Mouse (Mus musculus): ENCODE data around the gene Mypn.

Gene Mypn

DNA sequence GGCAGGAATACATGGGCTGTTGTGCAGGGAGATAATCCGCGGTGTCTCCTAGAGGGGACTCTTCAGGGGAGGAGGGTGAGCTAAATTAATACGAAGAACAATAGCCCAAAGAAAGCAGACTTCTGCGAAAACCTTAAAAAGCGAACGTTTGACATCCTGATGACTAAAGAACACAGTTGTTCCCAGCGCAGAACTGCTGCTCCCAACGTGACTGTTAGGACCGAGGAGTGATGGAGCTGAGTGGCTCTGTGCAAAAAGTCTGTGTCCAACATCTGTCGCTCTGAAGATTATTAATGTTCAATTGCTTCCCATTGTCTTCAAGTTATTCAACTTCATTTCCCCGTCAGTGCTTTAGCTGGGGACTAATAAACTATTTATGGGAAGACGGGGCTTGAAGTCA is 105.6 kb downstream of the Mypn start:
- no peak for DNase-seq

DNA sequence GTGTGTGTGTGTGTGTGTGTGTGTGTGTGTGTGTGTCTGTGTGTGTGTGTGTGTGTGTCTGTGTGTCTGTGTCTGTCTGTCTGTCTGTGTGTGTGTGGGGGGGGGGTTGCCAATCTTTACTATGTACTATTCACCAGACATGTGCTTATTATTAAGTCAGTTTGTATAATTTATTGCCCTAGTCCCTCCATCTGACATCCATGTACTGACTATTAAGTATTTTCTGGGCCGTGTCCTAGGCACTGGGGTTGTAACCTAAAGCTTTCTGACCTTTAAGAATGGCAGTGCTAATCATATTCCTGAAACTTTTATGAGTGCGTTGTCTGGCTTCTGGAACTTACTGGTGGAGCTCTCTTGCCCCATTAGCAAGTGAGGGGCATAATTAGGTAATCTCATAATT is 107.0 kb downstream of the Mypn start:
- DNase-seq = no peak

DNA sequence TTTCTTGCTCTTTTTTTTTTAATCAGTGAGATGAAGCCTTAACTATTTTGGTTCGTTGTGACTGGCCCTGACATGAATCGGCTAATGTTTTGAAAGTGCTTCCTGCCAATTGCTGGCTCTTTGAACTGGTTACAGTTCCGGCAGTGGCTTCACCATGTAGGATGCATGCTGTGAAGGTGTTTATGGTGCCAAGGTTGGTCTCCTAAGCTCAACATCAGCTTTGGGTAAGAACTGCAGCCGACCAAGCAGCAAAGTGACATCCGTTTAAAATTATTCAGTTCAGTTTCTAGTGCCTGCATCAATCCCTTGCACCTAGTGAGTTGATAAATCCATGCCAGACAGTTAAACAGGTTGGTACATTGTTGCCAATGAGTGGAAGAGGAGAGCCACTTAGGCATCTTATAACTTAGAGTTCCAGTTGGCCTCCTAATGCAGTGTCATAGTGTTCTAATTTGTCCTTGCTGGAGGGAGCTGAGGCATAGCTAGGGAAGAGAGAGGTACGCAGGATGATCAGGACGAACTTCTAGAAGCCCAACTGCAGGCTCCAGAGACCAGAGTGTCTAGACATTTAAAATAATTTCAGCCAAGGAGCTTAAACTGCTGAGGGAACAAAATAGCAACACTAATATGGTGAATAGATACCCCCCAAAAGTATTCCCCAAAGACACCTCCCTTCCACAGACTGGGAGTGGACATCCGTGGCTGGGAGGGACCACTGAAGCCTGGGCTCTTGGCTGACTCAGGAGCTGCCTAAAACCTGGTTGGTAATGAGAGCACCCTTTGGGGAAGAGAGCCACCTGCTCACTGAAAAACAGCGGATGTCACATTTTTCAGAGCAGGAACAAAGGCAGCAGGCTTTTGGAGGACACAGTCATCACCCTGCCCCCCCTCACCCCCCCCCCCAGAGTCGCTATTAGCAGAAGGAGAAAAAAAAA is 110.9 kb downstream of the Mypn start:
- no peak for DNase-seq

DNA sequence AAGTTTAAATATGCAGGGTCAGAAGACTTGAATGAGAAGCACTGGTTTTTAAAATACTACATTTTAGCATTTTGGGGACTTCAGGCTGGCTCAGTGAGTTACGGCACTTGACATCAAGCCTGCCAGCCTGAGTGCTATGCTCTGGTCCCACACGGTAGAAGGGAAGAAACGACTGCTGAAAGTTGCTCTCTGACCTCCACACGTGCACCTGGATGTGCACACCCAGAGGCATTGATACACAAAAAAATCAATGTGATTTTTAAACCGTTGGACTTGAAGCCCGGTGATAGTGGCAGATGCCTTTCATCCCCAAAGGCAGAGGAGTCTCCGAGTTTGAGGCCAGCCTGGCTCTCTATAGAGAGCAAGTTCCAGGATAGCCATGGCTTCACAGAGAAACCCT is 111.8 kb downstream of the Mypn start:
- no peak for DNase-seq

DNA sequence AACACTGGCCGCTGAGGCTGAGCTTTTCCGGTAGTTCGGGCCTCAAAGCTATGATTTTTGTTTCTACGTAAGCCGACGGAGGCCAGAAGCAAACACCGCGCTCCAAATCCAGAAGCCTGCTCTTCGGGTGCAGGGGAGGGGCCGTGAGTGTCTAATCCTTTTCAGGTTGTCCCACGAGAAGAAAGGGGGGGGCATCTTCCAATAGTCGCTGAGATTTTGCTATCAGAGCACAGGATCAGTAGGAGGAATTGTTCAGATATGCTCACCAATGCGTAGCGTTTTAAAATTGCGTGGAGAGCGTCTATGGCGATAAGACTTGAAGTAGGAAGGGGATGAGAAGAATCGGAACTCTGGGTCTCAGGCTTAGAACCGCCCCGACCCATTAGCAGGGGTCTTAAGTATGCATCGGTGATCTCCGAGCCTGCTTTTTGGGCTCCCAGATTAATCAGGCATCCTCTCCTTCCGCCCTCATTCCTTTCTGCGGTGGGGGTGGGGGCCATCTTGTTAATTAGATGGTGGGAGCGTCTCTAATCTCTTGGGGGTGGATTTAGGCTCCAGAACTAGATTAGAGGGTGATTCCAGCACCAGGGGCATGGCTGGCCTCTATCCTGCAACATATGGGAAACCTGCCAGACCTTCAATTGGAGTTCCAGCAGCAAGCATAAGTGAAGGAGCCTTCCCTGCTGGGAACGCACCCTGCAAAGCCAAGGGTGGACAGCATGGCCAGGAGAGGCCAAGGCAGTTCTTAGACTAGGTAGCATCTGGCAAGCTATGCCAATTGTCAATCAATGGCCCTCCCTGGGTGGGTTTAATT is 113.8 kb downstream of the Mypn start:
- peak; percentile 23 for DNase-seq

DNA sequence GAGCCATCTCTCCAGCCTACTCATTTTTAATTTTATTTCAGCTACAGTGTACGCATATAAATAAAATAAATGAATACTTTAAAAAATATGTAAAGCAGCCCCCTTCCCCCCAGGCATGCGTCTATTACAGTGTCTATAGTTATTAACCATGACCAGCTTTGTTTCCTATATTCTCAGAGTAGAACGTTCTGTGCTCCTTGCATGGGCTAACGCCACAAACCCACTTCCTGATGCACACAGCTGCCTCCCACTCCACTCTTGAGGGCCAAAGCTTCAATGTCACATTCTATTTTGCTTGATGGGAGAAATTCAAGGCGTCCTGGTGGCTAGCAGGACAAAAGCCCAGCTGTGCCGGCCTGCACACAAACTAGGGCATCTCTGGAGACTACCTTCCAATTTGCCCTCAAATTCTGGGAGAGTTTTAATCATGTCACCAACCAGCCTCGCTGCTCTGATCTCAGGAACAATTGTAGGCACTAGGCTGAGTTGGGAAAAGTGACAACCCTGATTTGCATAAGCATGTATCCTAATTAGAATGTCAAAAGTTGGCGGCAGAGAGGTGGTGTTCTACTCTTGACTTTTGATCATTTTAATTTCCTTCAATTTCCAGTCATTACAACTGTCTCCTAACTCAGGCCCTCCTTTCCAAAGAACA is 114.5 kb downstream of the Mypn start:
- DNase-seq = no peak

DNA sequence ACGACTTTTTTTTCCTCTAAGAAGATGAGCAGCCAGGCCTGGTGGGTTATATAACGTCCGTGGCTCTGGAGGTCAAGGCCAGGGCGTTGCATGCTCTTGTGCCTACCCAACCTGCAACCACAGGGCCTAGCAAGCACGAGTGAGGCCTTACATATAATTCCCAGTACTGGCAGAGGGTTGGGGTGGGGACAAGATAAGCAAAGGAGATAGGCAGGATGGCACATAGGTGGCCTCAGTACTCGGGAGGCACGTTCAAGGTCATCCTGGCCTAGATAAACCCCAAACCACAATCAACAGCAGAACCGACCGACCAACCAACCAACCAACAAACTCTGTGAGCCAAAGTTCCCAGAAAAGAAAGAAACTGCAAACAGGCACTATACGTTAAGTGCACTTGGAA is 117.4 kb downstream of the Mypn start:
- no peak for DNase-seq

DNA sequence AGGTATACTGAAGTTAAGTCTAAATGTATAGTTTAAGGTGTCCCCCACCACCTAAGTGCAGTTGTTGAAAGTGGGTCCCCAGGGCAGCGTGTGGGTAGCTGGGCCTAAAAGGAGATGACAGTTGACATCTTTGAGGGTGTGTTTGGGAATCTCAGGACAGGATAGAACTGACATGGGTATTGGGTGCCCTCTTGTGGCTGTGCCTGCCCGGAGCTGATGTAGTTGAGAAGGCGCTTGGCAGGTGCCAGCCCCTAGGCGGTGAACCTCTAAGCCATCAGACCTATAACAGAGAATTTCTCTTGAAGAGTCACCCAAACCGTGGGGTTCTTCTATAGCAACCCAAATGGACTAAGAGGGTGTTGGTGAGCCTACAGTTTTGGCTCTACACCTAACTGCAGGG is 137.8 kb downstream of the Mypn start:
- peak; percentile 62 for DNase-seq

Data from right cerebral cortex, postnatal 25 days (tissue).